Mouse (Mus musculus) heart, adult 2 months (tissue): Measurements from ENCODE around the gene Ssbp3.

ENCODE experiments used
- CTCF ChIP-seq: fragments of 200-600 bp; IDR thresholded peaks from 2 replicates; pipeline ENCODE4 v1.8.1; 2022; ENCODE audit warnings: antibody characterized with exemption, mild to moderate bottlenecking, moderate library complexity
- POLR2A ChIP-seq: fragments of 200-500 bp; IDR thresholded peaks from 2 replicates; pipeline ENCODE4 v1.6.1; 2011; ENCODE audit warnings: mild to moderate bottlenecking, low read depth, low read length, control low read depth; ENCODE audit not compliant: insufficient read depth

DNA sequence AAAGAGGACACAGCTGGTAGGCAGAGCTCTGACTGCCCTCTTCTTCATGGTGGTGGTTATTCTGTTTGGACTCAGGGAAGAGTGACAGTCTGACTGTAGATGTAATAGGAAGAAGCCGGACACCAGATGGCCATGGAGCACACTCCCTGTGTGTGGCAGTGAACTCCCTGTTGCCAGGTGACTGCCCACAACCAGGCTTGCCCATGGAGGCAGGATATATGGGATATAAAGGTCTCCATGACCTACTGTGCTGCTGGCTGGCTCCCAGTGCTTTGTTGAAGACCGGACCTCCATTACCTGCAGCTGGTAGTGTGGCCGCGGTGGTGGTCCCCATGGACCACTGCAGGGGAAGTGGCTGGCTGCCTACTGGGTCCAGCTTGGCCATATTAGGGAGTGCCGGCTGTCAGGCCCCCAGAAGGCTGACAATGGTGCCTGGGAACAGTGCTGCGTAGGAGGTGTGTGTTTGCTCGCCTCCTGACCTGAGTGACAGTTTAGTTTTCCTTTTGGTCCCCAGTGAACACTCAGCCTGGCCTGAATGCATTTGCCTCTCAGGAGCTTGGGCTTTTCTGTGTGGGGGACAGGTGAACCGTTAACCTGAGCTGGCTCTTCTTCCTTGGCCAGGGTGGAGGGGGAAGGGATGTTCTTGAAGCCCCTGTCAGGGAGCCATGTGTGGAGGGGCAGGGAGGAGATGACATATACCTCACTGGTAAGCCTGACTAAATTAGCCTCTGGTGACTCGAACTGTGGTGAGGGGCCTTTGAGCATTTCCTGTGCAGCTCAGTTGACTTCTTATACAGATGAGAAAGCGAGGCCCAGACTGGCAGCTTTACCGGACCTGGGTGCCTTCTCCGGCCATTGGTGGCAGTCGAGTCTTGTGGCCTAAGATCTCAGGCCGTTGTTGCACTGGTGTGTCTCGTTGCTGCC lies 62.2 kb downstream of the Ssbp3 start:
- no peak for TF ChIP-seq CTCF
- TF ChIP-seq POLR2A: no peak
